Mouse (Mus musculus) c-Kit-negative CD71-positive TER-119-positive erythroid progenitor cells, embryonic 14.5 days (primary cell): ENCODE measurements around the gene Csnk1d.
A peak's percentile ranks its signal among the peaks of the same experiment; 100 is the strongest.

Source experiments
- DNase-seq: peaks from one replicate; pipeline ENCODE4 v3.0.0-alpha.2; 2013; ENCODE audit warnings: low read depth, low spot score

The Csnk1d gene

DNA sequence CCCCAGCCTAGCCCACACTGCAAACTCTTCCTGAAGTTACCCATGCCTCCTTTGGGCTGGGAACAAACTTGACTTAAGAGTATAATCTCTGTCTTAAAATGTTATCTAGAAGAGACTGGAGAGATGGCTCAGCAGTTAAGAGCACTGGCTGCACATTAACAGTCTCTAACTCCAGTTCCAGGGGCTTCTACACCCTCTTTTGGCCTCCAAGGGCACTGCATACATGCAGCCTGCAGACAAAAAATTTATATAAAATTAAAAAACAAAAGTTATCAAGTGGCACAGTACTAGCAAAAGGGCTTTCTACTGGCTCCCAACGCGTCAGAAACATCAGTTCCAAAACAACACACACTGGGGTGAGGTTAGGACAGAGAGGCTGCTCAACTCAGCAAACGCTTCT, 3.5 kb downstream of the Csnk1d start:
- DNase-seq, result no peak

DNA sequence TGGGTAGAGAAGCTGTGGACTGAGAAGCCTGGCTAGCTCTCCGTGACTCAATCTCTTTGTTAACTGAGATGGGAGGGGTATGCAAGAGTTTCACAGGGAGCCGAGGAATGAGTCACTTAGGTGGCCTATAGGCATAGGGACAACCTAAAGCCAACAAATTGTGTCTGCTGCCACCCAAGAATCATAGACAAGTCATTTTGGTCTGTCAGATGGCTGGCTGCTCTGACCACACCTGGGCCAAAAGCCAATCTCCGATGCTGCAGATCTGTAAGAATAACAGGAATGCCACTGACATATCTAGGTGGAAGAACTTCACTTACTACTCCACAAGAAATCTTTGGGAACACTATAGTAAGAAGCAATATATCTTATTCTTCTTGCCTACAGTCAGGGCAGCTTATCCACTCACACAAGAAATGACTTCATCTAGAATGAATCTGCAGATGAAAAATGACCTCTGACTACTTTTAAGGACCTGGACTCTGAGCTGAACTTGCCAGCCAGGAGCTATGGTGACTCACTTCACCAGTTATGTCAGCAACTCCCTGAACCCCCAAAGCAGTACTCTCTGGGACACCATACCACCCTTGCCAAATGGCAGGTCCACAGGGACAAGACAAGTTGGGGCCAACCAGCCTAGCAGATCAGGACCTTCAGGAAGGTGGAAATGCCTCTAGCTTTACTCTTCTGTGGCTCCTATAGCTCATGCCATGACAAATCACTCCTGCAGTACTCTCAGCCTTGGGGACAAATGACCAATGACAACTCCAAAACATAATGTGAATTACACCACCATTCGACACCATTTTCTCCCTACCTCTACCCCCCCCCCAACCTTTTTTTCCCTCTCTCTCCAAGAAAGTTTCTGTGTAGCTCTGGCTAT, 6.4 kb downstream of the Csnk1d start:
- no peak for DNase-seq

DNA sequence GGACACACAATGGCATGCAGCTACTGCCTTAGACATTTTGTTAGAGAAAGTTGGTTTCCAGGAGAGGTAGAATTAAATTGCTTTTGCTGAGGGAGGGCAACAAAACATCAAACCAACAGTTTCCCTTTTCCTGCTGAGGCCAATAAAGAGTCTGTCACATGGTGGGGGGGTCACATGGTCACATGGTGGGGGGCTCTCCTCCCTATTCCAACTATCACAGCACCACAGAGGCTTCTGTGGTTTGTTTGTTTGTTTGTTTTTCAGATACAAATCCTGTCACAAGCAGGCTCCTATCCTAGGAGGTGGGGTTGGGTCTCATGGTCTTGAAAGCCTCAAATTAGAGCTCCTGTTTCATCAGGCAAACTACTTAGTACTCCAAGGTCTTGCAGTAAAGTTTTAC, 8.7 kb downstream of the Csnk1d start:
- no peak for DNase-seq

DNA sequence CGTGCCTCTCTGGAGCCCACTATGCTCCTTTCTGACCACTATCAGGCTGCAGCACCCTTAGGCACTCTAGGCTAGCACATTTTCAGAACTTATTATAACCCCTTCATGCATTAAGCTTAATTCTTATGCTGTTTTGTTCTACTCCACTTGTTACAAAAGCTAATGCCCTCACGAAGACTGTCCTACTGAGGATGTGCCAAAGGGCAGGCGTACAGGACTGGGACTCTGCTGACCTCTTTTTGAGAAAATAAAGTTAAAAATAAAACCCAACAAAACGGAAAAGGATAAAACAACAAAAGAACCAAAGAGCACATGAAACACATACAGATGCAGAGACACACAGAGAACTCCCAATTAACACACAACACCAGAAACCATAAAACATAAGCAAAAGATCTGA, 9.5 kb downstream of the Csnk1d start:
- DNase-seq, result no peak

DNA sequence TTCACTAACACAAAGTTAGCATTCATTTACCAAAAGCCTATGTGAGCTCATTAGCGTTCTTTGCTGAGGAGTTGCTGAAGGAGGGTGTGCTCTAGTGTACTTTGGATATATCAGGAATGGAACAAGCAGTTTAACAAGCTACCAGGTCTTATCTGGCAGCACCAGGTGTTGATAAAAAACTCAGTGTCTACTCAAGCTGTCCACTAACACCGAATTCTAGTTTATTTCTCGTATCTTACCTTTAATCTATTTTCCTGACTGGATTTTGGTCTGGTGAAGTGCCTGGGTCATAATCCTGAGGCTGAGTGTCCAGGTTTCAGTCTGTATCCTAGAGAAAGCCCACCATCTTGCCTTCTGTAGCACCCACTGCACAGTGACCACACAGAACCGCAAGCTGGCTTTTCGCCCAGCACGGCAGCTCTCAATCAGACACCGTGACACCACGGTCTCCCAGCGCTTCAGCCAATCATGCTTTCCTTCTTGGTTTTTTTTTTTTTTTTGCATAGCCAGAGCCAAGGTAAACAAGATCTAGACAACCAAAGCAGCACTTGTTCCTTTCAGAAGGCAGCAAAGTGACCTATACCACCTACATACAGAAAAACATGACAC, 10.6 kb downstream of the Csnk1d start:
- DNase-seq, result peak; percentile 78

DNA sequence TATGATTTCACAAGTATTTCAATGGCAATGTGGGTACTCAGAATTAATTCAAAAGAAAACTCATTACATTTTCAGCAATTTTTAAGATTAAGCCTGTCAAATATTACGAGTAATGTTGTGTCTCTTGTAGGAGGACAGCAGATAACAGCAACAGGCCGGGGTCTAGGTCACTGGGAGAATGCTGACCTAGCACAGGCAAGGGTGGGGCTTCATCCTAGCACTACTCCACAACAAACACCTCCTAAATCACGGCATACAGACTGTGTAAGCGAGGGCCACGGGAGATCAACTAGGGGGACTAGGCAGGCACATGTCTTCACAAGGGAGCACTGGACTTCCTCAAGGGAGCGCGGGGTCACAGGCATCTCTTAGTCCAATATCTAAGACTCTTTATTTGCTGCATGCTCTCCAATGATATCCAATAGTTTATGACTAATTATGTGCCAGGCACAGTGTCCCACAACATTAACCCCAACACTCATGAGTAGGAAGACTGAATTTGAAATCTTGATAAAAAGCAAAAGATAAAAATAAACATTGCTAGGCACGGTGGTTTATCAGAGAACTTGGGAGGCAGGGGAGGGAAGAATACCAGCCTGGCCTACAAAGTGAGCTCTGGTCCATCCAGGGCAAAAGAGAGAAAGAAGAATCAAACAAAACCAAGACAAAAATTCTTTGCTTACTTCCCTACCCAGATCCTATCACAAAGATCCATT, 11.3 kb downstream of the Csnk1d start:
- peak; percentile 42 for DNase-seq

DNA sequence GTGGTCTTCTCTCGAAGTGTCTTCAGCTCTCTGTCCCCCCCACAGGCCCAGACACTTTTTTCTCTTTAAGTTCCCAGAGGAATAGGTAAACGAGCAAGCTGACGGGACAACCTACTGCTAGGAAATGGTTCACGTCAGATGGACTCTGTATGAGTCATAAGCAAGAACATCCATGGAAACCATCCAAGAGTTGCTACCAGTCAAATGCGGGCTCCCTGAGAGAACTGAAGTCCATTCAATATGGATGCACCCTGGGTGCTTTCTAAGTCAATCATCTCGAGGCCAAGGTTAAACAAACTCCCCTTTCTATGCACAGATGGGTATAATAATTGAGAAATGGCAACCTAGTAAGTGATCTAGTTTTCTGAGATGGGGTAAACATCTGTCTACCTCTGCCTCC, 17.8 kb downstream of the Csnk1d start:
- no peak for DNase-seq

DNA sequence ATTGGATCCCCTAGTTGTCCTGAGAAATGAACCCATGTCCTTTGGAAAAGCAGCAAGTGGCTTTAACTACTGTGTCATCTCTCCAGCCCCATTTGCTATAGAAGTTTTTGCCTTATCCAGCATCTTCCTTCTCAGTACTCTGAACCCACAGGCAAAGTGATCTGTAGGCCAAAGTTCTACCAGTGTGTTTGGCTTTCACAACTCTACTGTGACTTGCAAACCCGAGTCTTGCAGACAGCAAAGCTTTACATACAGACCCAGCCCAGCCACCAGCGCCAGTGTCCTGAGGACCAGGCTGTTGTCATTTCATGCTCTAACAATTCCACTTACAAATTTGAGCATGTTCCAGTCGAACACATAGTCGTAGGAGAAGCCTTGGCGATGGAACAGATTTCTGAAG, 19.9 kb downstream of the Csnk1d start:
- DNase-seq, result no peak

DNA sequence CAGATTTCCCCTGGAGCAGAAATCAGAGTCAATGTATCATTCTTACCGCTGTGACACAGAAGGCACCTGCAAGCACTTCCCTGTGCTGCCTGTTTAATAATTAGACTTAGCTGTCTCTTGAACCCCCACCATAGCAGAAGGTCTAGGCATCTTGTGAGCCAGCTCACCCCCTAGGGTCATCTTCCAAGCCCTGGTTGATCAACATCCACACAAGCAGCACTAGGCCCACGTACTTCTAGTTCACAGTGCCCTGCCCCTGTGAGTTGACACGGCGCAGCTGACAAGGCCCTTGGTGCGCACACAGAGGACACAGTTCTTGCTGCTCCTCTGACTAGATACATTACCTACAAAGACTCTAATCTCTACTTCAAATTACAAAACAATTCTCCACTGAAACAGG, 21.4 kb downstream of the Csnk1d start:
- no peak for DNase-seq

DNA sequence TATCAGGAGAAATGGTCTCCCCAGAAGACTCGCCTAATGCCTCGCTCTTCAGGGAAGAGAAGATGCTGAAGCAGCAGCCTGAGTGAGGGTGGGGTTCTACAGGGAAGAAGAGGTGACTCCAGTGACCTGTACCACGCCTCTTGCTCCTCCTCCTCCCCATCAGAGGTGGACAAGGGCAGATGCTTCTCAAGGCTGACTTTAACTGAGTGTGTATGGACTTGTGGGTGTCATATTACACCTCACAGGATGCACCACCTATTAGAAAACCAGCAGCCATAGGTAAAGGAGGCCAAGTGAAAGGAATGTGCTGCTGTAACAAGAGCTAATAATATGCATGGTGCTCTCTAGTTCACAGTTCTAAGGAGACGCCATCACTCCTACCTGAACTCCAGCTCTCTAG, 25.5 kb downstream of the Csnk1d start:
- no peak for DNase-seq

DNA sequence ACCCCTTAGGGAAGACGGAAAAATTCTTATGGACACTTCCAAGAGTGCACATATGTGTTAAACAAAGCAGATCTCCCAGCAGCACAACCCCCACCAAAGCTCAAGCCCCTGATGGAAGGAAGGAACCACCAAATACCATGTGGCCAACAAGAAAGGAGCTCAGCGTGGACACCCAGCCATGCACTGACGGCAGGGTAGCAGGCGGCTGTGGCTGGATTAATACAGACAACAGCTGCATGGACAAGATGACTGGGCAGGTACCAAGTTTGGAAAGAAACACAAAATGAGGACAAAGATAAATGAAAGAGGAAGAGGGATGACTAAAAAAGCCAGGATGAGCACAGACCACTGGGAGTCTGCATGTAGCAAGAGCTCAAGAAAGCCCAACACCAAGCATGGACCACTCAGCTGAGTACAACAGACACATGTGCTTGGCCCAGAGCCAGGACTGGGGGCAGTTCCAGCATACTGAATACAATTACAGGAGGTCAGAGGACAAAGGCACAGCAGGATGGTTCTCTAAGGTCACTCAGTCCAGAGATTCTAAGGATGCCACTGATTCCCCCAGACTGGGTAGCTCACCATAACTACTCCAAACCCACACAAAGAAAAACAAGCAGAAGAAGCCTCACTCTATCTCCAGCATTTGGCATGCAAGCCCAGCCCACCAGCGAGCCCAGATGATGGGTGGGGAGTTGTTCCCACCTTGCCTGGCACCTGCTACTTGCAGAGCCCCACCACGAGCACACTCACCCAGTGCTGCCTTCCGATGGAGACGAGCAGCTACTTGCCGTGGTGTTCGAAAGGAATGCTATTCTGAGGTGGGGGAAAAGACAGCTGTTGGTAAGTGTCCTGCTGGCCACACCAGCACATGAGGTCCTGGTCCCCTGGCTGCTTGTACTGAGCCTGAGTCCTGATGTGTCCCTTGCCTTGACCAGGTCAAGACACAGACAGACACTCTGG, 26.7 kb downstream of the Csnk1d start:
- no peak for DNase-seq

DNA sequence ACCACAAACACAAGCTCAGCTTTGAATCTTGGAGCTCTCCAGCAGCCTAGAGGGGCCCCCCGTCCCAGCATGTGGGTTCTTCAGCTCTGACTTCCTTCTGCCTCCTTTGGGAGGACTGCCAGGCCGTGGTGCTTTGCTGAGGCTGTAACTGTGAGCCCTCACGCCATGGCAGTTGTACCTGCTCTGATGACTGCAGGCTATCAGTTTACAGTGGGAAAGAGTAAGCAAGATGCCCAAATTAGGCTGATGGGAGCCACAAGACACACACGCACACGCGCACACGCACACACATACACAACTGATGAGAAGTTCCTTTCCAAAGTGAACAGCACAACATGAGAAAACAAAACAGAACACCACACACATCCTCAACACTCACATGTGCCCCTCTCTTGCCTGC, 28.2 kb downstream of the Csnk1d start:
- DNase-seq, result no peak

DNA sequence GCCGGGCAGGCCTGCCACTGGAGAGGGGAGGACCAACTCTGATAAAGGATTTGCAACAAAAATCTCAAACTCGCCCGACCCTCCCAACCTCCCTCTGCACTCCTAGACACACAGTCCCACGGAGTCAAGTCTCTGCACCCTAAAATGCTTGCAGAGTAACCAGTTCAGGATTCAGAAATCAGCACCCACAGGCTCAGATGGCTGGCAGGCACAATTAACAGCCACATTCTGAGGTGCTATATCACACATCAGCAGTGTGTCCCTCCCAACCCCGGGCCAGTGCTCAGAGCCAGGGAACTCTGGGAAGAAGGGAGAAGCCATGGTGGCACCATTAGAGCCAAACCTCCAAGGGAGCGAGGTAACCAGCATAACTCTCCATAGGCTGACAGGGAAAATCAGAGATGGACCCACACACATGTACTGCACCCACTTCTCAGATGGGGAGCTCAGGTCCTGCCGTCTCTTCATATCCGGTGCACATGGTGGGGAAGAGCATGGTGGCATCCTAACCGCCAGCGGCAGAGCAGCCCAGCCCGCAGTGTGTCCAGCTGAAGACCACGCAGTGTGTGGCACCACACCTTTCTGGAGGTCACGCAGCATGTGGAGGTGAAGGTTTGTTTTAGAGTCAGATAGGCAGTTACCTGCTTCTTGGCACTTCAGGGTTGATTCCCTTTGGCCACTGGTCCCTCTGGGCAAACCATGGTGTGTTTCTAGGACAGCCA, 28.9 kb downstream of the Csnk1d start:
- DNase-seq, result no peak

DNA sequence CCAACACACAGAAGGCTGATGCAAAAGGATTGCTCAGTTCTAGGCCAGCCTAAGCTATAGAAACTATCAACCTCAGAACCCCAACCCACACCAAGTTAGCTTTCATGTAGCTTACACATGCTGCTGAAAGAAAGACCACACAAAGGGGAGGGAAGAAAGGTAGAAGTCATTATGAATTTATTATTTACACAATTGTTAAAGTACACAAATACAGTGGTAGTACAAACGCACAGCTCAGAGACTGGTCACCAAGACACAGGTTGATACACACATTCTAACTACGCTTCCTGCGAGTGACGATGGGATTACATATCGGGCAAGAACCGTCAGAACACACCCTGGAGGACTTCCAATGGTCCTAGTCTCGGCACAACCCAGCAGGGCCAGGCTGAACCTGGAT, 29.5 kb downstream of the Csnk1d start:
- no peak for DNase-seq

DNA sequence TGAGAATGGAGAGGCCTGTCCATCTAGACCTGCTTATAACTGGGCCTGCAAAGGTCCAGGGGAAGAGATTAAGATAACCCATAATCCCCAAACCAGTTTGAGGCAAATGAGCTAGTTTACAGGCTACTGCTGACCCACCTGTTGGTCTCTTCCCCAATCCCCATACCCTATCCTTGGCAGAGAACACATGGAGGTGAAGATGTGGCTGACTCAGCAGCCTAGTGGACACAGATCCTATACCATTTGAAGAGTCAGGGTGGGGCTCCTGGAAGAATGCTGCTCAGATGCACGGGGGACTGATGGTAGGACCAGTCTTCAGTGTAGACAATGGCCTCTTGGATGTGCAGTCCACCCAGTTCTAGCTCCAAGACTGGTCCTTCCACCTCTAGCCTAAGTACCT, 30.9 kb downstream of the Csnk1d start:
- DNase-seq, result no peak

DNA sequence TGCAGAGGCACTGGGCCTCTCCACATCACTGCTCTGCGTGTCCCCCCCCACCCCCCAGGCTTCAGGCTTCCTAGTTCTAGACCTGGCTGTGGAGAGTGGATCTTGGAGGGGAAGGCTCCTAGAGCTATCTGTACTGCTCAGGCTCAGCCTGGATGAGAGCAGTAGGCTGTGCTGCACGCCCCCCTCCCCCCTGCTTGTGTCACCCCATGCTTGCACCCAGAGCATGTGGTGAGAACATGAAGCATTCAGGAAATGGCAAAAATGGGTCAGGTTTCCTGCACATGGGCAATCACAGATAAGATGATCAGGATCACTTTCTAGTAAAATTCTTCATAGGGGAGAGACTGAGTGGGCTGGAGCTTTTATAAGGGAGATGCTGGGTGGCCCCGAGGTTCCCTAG, 31.6 kb downstream of the Csnk1d start:
- no peak for DNase-seq

DNA sequence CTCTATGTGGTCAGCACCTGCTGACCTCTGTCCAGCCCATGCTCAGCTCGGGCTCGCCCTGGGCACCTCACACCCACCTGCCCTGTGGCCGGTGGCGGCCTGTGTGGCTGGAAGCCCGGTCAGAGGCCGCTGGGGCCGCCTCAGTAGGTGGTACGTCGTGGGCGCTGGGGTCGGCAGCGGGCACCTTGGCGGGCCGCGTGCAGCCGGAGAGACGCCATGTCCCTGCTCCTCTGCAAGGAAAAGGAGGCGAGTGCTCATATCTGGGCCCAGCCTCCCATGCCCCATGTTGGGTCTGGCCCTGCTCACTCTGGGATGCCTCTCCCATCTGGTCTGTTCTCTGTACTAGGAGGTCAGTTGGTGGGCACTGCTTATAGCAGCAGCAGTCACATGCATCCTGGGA, 32.1 kb downstream of the Csnk1d start:
- DNase-seq, result no peak

DNA sequence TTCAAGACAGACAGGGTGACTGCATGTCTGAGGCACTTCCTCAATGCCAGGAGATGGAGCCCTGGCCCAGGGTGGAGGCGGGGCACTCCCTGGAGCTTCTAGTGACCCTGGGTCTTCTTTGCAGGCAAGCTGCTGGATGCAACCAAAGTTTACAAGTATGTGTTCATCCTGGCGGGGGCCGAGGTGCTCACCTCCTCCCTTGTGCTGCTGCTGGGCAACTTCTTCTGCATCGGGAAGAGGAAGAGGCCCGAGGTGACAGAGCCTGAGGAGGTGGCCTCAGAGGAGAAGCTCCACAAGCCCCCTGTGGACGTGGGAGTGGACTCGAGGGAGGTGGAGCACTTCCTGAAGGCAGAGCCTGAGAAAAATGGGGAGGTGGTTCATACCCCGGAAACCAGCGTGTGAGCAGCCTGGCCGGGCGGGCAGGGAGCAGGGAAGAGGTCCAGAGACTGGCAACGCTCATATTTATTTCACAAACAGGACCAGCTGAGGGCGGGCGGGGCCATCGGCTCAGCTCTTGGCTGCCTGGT, 33.3 kb downstream of the Csnk1d start:
- no peak for DNase-seq

DNA sequence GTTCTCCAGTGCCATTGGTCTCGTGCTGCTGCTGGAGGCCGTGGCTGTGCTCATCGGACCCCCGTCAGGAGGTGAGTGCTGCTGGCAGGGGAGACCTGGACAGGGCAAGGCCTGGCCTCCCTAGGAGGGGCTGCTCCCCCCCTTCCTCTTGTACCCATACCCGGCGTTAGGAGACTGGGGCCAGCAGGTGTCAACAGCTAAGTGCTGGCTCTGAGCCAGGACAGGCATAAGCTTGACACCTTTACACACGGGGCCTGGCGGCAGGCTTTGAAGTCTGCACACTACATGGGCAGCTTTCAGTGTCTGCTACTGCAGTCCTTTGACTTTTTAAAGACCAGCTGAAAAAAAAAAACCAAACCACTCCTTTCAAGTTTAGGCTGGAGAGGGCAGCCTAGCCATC, 34.1 kb downstream of the Csnk1d start:
- DNase-seq, result no peak

DNA sequence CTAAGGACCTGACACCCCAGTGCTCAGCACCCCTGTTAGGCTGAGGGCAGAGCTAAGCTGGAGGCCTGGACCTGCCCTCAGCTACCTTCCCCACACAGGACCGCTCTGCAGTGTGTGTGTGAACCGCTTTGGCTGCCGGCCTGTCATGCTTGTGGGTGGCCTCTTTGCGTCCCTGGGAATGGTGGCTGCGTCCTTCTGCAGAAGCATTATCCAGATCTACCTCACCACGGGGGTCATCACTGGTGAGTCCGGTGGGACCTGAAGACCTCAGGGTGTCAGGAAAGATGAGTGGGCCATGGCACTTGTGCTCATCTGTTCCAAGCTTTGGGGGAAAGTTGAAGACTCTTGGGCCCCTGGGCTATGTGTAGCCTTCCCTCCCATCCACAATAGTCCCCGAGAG, 35.4 kb downstream of the Csnk1d start:
- no peak for DNase-seq

DNA sequence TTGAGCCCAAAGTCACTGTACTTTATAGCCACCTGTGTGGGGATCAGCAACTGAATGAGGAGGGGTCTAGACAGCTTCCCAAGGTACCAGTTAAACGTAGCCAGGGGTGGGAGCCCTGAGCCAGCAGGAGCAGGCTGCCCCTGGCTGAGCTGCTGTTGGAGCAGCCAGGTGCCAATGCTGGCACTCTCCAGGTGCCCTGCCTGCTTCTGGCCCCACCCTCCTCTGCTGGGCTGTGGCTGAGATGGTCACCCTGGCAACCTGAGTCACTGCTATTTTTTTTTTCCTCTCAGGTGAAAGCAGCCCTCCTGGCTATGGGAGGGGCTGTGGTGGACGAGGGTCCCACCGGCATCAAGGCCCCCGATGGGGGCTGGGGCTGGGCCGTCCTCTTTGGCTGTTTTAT, 36.2 kb downstream of the Csnk1d start:
- DNase-seq, result no peak
